Mouse (Mus musculus) thymus, postnatal 10 days (tissue): Measurements from ENCODE around the gene Mllt6.
A peak's percentile ranks its signal among the peaks of the same experiment; 100 is the strongest.

Experiments
- DNase-seq, 2 experiments: peaks; one replicate each; pipeline ENCODE4 v3.0.0; 2021; ENCODE audit warnings: low spot score in 2 of 2

Gene Mllt6

GRCm38 (mm10) chr11:97668160-97668559, 4.9 kb downstream of the Mllt6 start:
- no peak for DNase-seq

GRCm38 (mm10) chr11:97669268-97669667, 6.1 kb downstream of the Mllt6 start:
- no peak for DNase-seq

DNA sequence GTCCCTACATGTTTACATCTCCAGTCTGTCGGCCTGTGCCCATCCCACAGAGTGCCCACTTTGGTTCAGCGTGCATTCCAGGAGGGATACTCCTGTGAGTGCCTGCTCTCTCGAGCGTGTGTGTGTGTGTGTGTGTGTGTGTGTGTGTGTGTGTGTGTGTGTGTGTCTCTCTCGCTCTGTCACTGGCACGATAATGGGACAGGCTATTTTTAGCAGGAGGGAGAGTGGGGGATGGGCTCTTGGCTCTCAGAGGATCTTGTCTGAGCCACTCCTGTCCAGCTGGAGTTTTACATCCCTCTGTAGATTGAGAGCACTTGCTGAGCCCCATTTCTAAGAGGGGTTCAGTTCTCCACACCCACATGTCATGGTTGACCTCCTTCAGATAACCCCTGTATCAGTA, 6.6 kb downstream of the Mllt6 start:
- no peak for DNase-seq

DNA sequence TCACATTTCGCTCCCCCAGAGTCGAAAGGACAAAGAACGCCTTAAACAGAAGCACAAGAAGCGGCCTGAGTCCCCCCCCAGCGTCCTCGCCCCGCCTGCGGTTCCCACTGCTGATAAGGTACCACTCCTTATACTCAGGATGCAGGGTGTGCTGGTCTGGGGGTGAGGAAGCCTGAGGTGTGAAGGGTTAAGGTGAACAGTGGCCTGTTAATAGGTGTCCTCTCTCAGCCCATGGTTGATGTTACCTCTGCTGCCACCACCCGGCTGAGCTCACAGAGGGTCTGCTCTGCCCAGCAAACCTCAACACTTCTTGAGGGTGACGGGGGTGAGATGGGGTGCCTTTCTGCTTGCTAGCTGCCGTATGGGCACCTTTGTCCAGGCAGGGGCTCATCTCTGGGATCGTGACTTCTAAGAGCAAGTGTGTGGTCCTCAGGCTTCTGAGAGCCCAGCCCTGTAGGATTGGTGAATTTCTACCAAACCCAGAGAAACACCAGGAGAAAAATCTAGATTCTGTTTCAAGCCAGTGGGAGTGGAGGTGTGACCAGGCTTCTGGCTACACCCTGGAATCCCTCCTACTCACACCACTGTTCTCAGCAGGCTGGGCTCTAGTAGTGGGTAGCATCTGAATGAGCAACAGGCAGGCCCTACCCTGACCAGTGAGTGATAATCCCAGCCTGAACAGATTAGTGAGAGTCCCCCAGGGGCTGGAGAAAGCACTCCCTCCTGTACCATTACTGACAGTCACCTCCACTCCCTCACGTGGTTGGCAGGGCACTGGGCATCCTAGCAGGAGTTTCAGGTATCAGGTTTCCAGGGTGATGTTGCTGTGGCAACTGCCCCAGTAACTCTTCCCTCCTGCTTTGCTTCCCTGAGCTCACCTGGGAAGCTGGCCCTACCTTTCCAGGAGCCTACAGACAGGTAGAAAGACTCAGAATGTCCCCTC, 7.3 kb downstream of the Mllt6 start:
- DNase-seq, result no peak

DNA sequence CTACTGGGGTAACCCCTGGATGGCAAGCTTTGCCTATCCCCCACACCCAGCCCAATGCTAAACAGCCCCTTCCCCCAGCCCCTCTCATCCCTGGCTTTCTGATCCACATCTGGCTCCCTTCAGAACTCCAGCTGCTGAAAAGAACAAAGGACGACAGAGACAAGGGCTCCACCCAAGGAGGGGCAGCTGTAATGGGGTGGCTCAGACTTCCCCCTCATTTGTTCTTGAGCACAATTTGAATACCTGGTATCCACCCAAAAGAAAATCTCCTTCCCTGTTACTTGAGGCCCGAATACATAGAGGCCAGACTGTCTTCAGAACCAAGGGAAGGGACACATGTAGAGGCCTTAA, 7.9 kb downstream of the Mllt6 start:
- no peak for DNase-seq

DNA sequence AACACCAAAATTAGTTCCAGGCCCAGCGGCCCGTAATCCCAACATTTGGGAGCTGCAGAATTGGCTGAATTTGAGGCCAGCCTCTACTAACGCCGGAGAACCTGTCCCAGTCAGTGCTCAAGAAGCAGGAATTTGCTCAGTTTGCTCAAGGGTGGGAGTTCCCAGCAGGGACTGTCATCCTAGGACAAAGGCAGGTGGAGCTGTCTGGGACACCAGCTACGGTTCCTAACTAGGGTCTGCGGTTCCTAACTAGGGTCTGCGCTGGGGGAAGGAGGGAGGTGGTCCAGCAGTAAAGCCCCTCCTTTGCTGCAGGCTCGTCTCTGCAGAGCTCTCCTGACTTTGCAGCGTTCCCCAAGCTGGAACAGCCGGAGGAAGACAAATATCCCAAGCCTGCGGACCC, 9.9 kb downstream of the Mllt6 start:
- no peak for DNase-seq

DNA sequence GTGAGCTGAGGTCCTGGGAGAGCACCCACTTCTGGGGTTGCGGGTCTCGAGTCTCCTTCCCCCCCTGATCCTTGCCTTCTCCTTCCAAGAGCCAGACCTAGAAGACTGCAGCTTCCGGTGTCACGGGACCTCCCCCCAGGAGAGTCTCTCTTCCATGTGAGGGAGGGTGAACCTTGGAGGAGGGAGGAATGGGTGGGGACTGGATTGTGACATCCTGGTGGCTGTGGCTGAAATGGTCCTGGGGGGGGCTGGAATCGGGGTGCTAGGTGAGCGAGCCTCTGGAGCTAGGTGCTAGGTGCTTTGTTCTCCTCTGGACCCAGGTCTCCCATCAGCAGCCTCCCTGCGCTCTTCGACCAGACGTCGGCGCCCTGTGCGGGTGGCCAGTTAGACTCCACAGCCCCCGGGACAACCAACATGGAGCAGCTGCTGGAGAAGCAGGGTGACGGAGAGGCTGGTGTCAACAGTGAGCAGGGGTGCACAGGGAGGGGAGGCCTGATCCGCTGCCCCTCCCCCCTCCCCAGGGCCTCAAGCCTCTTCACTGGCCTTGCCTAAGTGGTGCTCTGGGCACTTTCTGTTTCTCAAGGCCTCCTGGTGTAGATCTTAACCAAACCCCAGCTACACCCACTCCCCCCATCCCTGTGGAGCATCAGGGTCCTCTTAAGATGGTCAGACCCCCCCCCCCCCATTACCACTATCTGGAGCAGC, 13.0 kb downstream of the Mllt6 start:
- no peak for DNase-seq

DNA sequence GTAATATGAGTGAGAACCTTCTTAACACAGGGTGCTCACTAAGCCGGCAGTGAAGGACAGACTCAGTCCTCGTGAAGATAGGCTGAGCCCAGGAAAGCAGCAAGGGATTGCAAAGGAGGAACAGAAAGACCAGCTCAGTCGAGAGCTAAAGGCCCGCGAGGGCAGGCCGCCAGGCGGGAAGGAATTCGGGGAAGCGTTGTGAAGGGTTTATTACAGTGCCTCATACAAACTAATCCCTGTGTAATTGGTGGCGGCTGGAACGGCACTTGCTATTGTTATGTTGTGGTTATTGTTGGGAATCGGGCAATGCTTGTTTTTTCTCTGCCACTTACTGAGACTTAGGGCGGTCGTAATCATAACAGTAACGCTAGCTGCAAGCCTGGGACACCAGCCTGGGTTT, 14.2 kb downstream of the Mllt6 start:
- no peak for DNase-seq

- DNase-seq, result no peak
These were observed 14.6 kb downstream of the Mllt6 start for GRCm38 (mm10) chr11:97677842-97678241.

DNA sequence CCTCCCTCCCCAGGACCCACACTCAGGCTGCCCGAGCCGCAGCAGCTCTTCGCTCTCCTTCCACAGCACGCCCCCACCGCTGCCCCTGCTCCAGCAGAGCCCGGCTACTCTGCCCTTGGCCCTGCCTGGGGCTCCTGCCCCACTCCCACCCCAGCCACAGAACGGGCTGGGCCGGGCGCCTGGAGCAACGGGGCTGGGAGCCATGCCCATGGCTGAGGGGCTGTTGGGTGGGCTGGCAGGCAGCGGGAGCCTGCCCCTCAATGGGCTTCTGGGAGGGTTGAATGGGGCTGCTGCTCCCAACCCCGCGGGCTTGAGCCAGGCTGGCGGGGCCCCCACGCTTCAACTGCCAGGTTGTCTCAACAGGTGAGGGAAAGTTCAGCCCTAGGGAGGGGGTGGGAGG, 15.1 kb downstream of the Mllt6 start:
- DNase-seq, result no peak

DNA sequence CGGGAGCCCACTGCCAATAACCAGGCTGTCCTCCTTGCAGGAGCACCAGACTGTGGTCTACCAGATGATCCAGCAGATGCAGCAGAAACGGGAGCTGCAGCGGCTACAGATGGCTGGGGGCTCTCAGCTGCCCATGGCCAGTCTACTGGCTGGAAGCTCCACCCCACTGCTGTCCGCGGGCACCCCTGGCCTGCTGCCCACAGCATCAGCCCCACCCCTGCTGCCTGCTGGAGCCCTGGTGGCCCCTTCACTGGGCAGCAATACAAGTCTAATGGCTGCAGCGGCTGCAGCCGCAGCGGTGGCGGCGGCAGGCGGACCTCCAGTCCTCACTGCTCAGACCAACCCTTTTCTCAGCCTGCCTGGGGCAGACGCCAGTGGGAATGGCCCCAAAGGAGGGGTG, 17.2 kb downstream of the Mllt6 start:
- no peak for DNase-seq

GRCm38 (mm10) chr11:97682504-97683055, 19.4 kb downstream of the Mllt6 start:
- DNase-seq, result no peak

GRCm38 (mm10) chr11:97684063-97684680, 21.0 kb downstream of the Mllt6 start:
- peak; percentile 61 to 62 for DNase-seq

DNA sequence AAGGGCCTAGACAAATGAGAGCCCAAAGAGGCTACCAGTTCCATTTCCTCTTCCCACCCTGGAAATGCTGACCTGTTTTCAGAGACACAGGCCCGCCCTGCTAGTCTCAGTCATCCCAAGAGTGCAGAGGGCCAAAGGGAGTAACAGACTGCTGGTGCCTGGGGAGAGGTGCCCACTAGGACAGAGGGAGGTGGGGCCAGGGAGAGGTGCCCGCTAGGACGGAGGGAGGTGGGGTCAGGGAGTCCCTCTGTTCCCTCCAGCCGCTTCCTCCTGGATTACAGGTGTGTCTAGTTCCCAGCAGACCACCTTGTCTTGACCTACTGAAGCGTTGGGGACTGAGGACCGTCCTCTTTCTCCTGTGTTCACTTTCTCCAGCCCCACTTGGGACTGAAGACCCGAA, 21.6 kb downstream of the Mllt6 start:
- DNase-seq, result no peak

GRCm38 (mm10) chr11:97685613-97686321, 22.6 kb downstream of the Mllt6 start, which contains the start of gene Cisd3:
Gene Cisd3, plus strand, starts transcription at chr11:97685826.
- DNase-seq, result peak; percentile 70 to 73

GRCm38 (mm10) chr11:97686322-97686908, 23.2 kb downstream of the Mllt6 start:
- no peak for DNase-seq

DNA sequence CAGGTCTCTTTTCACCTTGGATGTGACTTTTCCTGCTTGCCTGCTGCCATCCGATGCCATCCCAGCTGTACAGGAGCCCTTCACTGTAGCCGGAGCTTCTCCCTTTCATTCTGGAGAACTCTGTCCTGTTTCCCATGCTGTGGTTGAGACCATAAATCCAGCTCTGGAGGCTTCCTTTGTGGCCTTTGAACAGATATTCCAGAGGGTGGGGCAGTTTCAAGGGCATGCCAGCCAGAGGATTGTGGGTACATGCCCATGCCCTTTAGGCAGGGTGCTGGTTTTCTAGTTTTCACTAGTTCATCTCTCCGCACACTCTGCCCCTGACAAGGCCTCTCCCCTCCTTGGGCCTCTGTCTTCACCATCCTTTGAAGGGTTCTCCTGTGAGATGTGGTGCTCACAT, 23.8 kb downstream of the Mllt6 start:
- no peak for DNase-seq

DNA sequence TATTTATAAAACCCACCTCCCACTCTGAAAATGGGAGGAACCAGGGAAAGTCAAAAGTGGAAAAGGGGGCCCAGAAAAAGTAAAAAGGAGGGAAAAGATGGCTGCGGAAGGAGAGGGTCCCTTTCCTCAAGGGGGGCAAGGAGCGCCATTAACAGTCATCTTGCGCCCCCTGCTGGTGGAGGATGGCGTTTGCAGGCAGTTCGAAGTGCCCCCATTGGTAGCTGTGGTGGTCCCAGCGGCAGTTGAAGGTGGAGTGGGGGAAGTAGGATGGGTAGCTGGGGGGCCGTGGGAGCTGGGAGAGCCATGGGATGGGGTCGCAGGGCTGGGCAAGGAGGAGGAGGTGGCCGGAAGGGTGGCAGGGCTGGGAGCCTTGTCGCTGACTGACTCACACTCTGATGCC, 26.6 kb downstream of the Mllt6 start:
- peak; percentile 62 to 90 for DNase-seq

DNA sequence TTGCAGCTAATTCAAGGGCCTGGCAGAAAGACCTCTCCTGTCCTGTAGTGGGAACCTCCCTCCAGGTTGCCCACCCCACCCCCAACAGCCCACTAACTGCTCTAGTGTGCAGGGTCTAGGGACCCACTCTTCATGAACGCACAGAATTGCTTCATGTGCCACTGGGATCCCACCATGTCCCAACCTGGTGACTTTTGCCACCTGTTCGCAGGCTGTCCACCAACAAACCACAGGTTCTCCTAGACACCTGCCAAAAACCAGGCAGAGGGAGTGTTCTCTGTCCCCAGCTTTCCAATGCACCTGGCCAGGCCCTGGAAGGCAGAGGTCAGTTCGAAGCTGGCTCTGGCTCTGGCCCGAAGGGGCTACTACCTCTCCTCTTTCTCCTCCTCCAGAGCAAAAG, 31.2 kb downstream of the Mllt6 start:
- no peak for DNase-seq

GRCm38 (mm10) chr11:97694921-97695711, 31.9 kb downstream of the Mllt6 start:
- no peak for DNase-seq
